Mouse (Mus musculus): ENCODE measurements at regions not wholly inside any gene's neighbourhood (a gene's known extent, or its start where the extent isn't known, plus 50 kb on each side); places are given as distances from the start of the nearest gene placed in this dataset.

DNA sequence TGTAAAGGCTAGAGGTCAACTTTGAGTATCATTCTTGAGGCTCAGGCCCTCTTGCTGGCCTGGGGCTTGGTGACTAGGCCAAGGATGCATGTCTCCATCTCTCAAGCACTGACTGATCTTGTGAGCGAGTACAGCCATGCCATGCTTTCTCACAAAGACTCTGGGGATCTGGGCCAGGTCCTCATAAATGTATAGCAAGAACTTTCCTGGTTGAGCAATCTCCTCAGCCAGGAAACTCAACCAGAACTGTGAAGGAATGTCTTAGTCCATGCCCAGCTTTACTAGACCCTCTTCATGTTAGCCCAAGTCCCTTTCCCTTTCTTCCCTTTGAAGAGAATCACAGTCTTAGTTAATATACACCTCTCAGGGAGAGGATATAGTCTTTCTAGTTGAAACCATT is 96.9 kb upstream of the Frmd6 start:
- no peak for ATAC-seq (ENCODE audit: low read depth)
- H3K4me2 ChIP-seq (ENCODE audit: low read depth, low read length), result no peak overlapping the region
- no peaks in the 10 kb centered on the region for H3K9me3 ChIP-seq (replicated peaks; ENCODE audit: control insufficient read depth, low read length)
- peaks cover 2% of the 10 kb centered on the region; the same call in 1 of the 2 replicates for H3K4me1 ChIP-seq (ENCODE audit: control insufficient read depth, low read depth, low read length)
- no peak overlapping the region for H3K9ac ChIP-seq (ENCODE audit: low read depth, low read length)
- H3K27ac ChIP-seq (ENCODE audit: low read length), result no peak overlapping the region
- 56% methylated on average over 1 of the region's 1 CpGs for WGBS (ENCODE audit: insufficient replicate concordance)
- no peak overlapping the region for H3K4me3 ChIP-seq (ENCODE audit: low read depth, low read length)
- no peaks in the 10 kb centered on the region for H3K27me3 ChIP-seq (ENCODE audit: control insufficient read depth, insufficient read depth, low read depth, low read length)
- no peaks in the 10 kb centered on the region for H3K36me3 ChIP-seq (ENCODE audit: control insufficient read depth, insufficient read depth)

DNA sequence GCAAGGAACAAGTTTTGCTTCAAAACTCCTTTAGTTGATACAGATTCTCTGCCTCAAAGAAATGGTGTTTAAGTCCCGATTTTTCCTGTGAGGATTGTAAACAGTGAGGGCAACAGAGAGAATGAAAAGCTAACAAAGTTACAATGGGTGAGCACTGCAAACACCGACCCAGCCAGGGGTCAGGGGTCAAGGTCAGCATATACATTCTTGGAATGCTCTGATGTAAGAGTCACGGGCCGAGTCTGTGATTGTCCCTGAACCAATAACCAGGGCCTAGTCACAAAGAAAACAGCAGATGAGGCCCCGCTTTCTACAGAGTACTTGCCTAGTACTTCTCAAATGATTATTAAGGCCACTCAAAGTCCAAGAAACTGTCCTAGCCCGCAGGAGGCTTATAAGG is 95.4 kb upstream of the Frmd6 start:
- peak overlapping the region; percentile 34 for H3K27ac ChIP-seq (ENCODE audit: low read length)
- ATAC-seq (ENCODE audit: low read depth), result peak; percentile 70
- WGBS (ENCODE audit: insufficient replicate concordance), result 43% methylated on average over 6 of the region's 6 CpGs

DNA sequence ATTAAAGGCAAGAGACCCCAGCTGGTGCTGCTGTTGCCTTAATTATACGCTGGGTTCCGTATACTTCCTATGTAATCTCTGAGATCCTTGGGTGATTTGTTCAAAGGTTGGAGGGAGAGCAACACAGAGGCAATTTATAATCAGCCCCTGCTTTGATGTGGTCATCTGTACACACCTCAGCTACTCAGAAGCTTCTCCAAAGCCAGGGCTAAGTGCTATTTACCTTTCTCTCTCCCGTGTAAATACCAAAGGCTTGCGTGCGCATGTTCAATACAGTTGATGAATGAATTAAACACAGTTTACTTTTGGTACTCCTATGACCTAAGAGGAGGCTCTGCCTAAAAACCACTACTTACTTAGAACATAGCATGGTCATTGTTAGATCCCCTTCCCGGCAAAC is 93.8 kb upstream of the Frmd6 start:
- WGBS (ENCODE audit: insufficient replicate concordance), result 81% methylated on average over 6 of the region's 6 CpGs
- peak overlapping the region; percentile 74 for H3K27ac ChIP-seq (ENCODE audit: low read length)

More for the DNA sequence above, 95.4 kb upstream of the Frmd6 start:
- no peaks in the 10 kb centered on the region for H3K36me3 ChIP-seq (ENCODE audit: control insufficient read depth, insufficient read depth)
- H3K9me3 ChIP-seq (replicated peaks; ENCODE audit: control insufficient read depth, low read length), result no peaks in the 10 kb centered on the region
- H3K4me1 ChIP-seq (ENCODE audit: control insufficient read depth, low read depth, low read length), result peaks cover 2% of the 10 kb centered on the region; the same call in 1 of the 2 replicates
- no peak overlapping the region for H3K4me3 ChIP-seq (ENCODE audit: low read depth, low read length)
- H3K27me3 ChIP-seq (ENCODE audit: control insufficient read depth, insufficient read depth, low read depth, low read length), result no peaks in the 10 kb centered on the region
- H3K4me2 ChIP-seq (ENCODE audit: low read depth, low read length), result no peak overlapping the region
- H3K9ac ChIP-seq (ENCODE audit: low read depth, low read length), result no peak overlapping the region

DNA sequence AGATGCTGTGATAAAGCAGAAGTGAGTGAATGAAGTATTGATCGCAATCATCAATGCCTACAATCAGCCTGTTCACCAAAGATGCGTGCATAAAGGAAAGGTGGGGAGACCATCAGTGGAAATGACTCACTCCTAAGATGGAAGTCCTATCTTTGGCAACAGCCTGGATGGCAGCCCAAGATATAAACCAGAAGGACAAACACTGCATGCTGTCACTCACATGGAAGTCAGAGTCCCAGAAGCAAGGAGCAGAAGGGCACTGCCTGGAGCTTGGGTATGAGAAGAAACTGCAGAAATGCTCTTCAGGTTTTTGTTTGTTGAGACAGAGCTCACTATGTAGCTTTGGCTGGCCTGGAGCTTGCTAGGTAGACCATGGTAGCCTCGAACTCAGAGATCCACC is 92.7 kb upstream of the Frmd6 start:
- 61% methylated on average over 3 of the region's 3 CpGs for WGBS (ENCODE audit: insufficient replicate concordance)
- Histone ChIP-seq H3K4me2 (ENCODE audit: low read depth, low read length) (no peak overlapping the region), H3K4me3 (ENCODE audit: low read depth, low read length) (no peak overlapping the region), H3K4me1 (ENCODE audit: control insufficient read depth, low read depth, low read length) (peaks cover 2% of the 10 kb centered on the region; the same call in 1 of the 2 replicates), H3K9me3 (replicated peaks; ENCODE audit: control insufficient read depth, low read length) (no peaks in the 10 kb centered on the region), H3K27me3 (ENCODE audit: control insufficient read depth, insufficient read depth, low read depth, low read length) (no peaks in the 10 kb centered on the region), H3K36me3 (ENCODE audit: control insufficient read depth, insufficient read depth) (no peaks in the 10 kb centered on the region), H3K9ac (ENCODE audit: low read depth, low read length) (no peak overlapping the region), H3K27ac (ENCODE audit: low read length) (no peak overlapping the region)
- ATAC-seq (ENCODE audit: low read depth), result no peak

More for the DNA sequence above, 93.8 kb upstream of the Frmd6 start:
- Histone ChIP-seq H3K9ac (ENCODE audit: low read depth, low read length) (no peak overlapping the region), H3K4me2 (ENCODE audit: low read depth, low read length) (no peak overlapping the region), H3K9me3 (replicated peaks; ENCODE audit: control insufficient read depth, low read length) (no peaks in the 10 kb centered on the region), H3K4me3 (ENCODE audit: low read depth, low read length) (no peak overlapping the region), H3K36me3 (ENCODE audit: control insufficient read depth, insufficient read depth) (no peaks in the 10 kb centered on the region), H3K27me3 (ENCODE audit: control insufficient read depth, insufficient read depth, low read depth, low read length) (no peaks in the 10 kb centered on the region), H3K4me1 (ENCODE audit: control insufficient read depth, low read depth, low read length) (peaks cover 2% of the 10 kb centered on the region; the same call in 1 of the 2 replicates)
- ATAC-seq (ENCODE audit: low read depth), result peak; percentile 78

DNA sequence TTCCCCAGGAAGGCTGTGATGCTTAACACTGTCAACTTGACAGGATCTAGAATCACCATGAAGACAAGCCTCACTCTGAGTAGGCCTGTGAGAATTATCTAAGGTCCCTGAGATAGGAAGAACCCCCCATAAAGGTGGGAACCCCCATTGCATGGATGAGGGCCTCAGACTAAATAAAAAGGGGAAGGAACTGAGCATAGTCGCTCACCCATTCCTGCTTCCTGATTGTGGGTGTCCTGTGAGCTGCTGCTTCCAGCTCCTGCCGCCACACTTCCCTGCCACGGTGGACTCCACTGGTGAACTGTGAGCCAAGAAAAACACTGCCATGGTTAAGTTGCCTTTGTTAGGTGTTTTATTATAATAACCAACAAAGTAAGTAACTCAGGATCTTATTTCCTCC is 86.8 kb upstream of the Frmd6 start:
- H3K9me3 ChIP-seq (replicated peaks; ENCODE audit: control insufficient read depth, low read length), result no peaks in the 10 kb centered on the region
- WGBS (ENCODE audit: insufficient replicate concordance), result 32% methylated on average over 3 of the region's 3 CpGs
- H3K27ac ChIP-seq (ENCODE audit: low read length), result no peak overlapping the region

DNA sequence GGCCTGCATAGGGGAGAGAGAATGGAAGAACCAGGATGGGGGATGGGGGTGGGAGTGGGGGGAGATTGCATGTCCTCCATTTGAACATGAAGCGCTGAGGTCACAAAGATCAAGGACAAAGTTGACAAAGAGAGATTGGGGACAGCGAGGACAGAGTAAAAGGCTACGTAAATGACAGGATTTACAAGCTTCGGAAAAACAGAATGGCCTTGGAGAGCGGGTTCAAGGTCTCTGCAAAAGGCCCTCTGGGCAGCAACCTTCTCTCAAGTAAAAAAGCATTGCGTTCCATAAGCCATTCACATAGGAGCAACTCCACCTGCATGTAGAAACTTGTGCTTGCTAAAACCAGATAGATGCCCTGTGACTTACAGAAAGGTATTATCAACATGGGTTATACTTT is 86.0 kb upstream of the Frmd6 start:
- no peaks in the 10 kb centered on the region for H3K4me1 ChIP-seq (ENCODE audit: control insufficient read depth, low read depth, low read length)
- WGBS (ENCODE audit: insufficient replicate concordance), result 61% methylated on average over 6 of the region's 6 CpGs
- H3K4me2 ChIP-seq (ENCODE audit: low read depth, low read length), result no peak overlapping the region
- H3K27ac ChIP-seq (ENCODE audit: low read length), result no peak overlapping the region
- H3K9ac ChIP-seq (ENCODE audit: low read depth, low read length), result no peak overlapping the region
- no peaks in the 10 kb centered on the region for H3K27me3 ChIP-seq (ENCODE audit: control insufficient read depth, insufficient read depth, low read depth, low read length)
- no peak for ATAC-seq (ENCODE audit: low read depth)
- no peaks in the 10 kb centered on the region for H3K36me3 ChIP-seq (ENCODE audit: control insufficient read depth, insufficient read depth)
- no peaks in the 10 kb centered on the region for H3K9me3 ChIP-seq (replicated peaks; ENCODE audit: control insufficient read depth, low read length)
- no peak overlapping the region for H3K4me3 ChIP-seq (ENCODE audit: low read depth, low read length)

More for the DNA sequence above, 86.8 kb upstream of the Frmd6 start:
- no peaks in the 10 kb centered on the region for H3K36me3 ChIP-seq (ENCODE audit: control insufficient read depth, insufficient read depth)
- H3K4me3 ChIP-seq (ENCODE audit: low read depth, low read length), result no peak overlapping the region
- H3K4me1 ChIP-seq (ENCODE audit: control insufficient read depth, low read depth, low read length), result no peaks in the 10 kb centered on the region
- H3K9ac ChIP-seq (ENCODE audit: low read depth, low read length), result no peak overlapping the region
- ATAC-seq (ENCODE audit: low read depth), result no peak
- H3K4me2 ChIP-seq (ENCODE audit: low read depth, low read length), result no peak overlapping the region
- no peaks in the 10 kb centered on the region for H3K27me3 ChIP-seq (ENCODE audit: control insufficient read depth, insufficient read depth, low read depth, low read length)

DNA sequence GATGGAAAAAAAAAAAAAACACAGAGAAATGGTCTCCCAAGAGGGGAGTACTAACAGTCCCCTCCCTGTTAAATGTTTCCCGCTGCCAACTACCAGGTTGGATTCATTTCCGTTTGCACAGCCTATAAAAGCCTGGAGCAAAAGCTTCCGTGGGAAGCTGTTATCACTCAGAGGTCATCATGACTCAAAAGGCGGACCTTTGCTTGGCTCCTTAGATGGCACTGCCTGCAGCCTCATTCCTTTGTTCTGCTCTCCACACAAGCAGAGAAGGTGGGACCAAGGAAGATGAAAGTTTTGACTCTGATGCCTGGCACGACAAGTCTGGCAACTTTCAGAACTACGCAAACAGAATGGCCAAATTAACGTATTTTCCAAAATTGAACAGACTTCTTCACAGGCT is 85.5 kb upstream of the Frmd6 start:
- 61% methylated on average over 7 of the region's 7 CpGs for WGBS (ENCODE audit: insufficient replicate concordance)

DNA sequence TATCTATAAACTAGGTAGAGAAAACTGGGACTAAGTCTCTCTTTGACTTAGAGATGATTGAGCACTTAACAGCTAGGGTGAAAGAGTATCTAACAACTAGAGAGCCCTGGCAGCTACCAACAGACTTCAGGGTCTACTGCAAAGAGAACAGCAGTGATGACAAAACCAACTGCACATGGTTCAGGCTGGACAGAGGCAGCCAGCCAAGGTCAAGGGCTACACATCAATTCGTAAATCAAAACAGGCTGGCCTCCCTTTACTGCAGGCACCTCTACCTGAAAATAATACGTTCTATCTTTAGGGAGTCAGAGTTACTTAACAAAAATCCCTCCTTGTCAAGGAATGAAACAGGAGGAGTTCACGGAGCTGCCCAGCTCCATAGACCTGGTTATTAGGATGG is 82.5 kb upstream of the Frmd6 start:
- Histone ChIP-seq H3K9ac (ENCODE audit: low read depth, low read length) (no peak overlapping the region), H3K27ac (ENCODE audit: low read length) (no peak overlapping the region), H3K27me3 (ENCODE audit: control insufficient read depth, insufficient read depth, low read depth, low read length) (no peaks in the 10 kb centered on the region), H3K36me3 (ENCODE audit: control insufficient read depth, insufficient read depth) (no peaks in the 10 kb centered on the region), H3K4me3 (ENCODE audit: low read depth, low read length) (no peak overlapping the region), H3K4me2 (ENCODE audit: low read depth, low read length) (no peak overlapping the region), H3K9me3 (replicated peaks; ENCODE audit: control insufficient read depth, low read length) (no peaks in the 10 kb centered on the region), H3K4me1 (ENCODE audit: control insufficient read depth, low read depth, low read length) (no peaks in the 10 kb centered on the region)
- 51% methylated on average over 3 of the region's 3 CpGs for WGBS (ENCODE audit: insufficient replicate concordance)
- no peak for ATAC-seq (ENCODE audit: low read depth)

More for the DNA sequence above, 85.5 kb upstream of the Frmd6 start:
- no peaks in the 10 kb centered on the region for H3K4me1 ChIP-seq (ENCODE audit: control insufficient read depth, low read depth, low read length)
- no peak for ATAC-seq (ENCODE audit: low read depth)
- H3K9me3 ChIP-seq (replicated peaks; ENCODE audit: control insufficient read depth, low read length), result no peaks in the 10 kb centered on the region
- H3K4me2 ChIP-seq (ENCODE audit: low read depth, low read length), result no peak overlapping the region
- H3K9ac ChIP-seq (ENCODE audit: low read depth, low read length), result no peak overlapping the region
- H3K27ac ChIP-seq (ENCODE audit: low read length), result no peak overlapping the region
- no peaks in the 10 kb centered on the region for H3K27me3 ChIP-seq (ENCODE audit: control insufficient read depth, insufficient read depth, low read depth, low read length)
- no peaks in the 10 kb centered on the region for H3K36me3 ChIP-seq (ENCODE audit: control insufficient read depth, insufficient read depth)
- no peak overlapping the region for H3K4me3 ChIP-seq (ENCODE audit: low read depth, low read length)

DNA sequence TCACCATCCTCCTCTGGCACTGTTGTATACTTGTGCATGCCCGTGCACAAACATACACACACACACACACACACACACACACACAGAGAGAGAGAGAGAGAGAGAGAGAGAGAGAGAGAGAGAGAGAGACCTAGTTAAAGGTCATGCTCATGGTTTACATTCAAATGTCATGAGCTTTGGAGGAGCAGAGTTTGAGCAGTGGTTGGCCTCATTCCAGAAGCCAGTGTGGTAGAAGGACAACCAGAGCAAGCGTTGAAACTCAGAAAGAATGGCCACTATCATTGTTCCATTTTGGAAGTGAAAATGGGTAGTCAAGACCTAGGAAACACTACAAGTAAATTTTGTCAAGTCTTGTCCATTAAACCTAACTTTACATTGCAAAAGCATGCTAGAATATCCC is 79.6 kb upstream of the Frmd6 start:
- 53% methylated on average over 2 of the region's 2 CpGs for WGBS (ENCODE audit: insufficient replicate concordance)
- H3K9me3 ChIP-seq (replicated peaks; ENCODE audit: control insufficient read depth, low read length), result no peaks in the 10 kb centered on the region
- H3K27me3 ChIP-seq (ENCODE audit: control insufficient read depth, insufficient read depth, low read depth, low read length), result no peaks in the 10 kb centered on the region
- H3K4me2 ChIP-seq (ENCODE audit: low read depth, low read length), result no peak overlapping the region
- no peak overlapping the region for H3K4me3 ChIP-seq (ENCODE audit: low read depth, low read length)
- no peaks in the 10 kb centered on the region for H3K4me1 ChIP-seq (ENCODE audit: control insufficient read depth, low read depth, low read length)
- no peak overlapping the region for H3K9ac ChIP-seq (ENCODE audit: low read depth, low read length)
- no peak overlapping the region for H3K27ac ChIP-seq (ENCODE audit: low read length)
- H3K36me3 ChIP-seq (ENCODE audit: control insufficient read depth, insufficient read depth), result no peaks in the 10 kb centered on the region
- no peak for ATAC-seq (ENCODE audit: low read depth)

All from liver, embryonic 16.5 days (tissue).